Mouse (Mus musculus) heart, adult 10 weeks (tissue): Measurements from ENCODE around the gene Olfr1404. TPM values are rescaled to one million over a fixed set of nuclear protein-coding genes. Genes with fewer than 3 reads are reported as not detected.

Experiments used
- polyA plus RNA-seq: library from polyadenylated mRNA; stranded (reverse); fragments of 350-450 nt; fragmentation: Illumina TruSeq; extraction: RNeasy Lipid Tissue Mini Kit (QIAGEN cat#74804); gene quantifications from one replicate; pipeline ENCODE4 v1.2.3, GENCODE M21; 2014; ENCODE audit warnings: low read depth, low replicate concordance

The Olfr1404 gene
- not detected for polyA plus RNA-seq

GRCm38 (mm10) chr1:173212092-173212491 is at the start of gene Olfr1404:
TSS of gene Olfr1404 (plus strand) at chr1:173212392.

GRCm38 (mm10) chr1:173190540-173190939 is 21.7 kb upstream of the Olfr1404 start, which contains the start of gene Olfr1406:
TSS of gene Olfr1406 (minus strand) at chr1:173190640.

GRCm38 (mm10) chr1:173197508-173197907 is 14.7 kb upstream of the Olfr1404 start, which contains the start of gene Olfr218:
TSS of gene Olfr218 (plus strand) at chr1:173197808.

GRCm38 (mm10) chr1:173227081-173227480 is 14.9 kb downstream of the Olfr1404 start, which contains the start of gene Fcer1a:
TSS of gene Fcer1a (minus strand) at chr1:173227214.

GRCm38 (mm10) chr1:173265701-173266100 is 53.5 kb downstream of the Olfr1404 start, which contains the start of gene Olfr418:
TSS of gene Olfr418 (plus strand) at chr1:173266001.

Other genes starting within 250 kb of the Olfr1404 start
- not detected for gene Olfr1408, start 75.0 kb upstream of the Olfr1404 start, polyA plus RNA-seq
- gene Olfr1406, start 21.8 kb upstream of the Olfr1404 start, polyA plus RNA-seq, result not detected
- gene Olfr218, start 14.6 kb upstream of the Olfr1404 start, polyA plus RNA-seq, result not detected
- not detected for gene Fcer1a, start 14.8 kb downstream of the Olfr1404 start, polyA plus RNA-seq
- not detected for gene Olfr418, start 53.6 kb downstream of the Olfr1404 start, polyA plus RNA-seq
- gene Mptx2, start 65.4 kb downstream of the Olfr1404 start, polyA plus RNA-seq, result not detected
- not detected for gene Ackr1, start 121.4 kb downstream of the Olfr1404 start, polyA plus RNA-seq
- 0.94 TPM for gene Aim2, start 138.5 kb downstream of the Olfr1404 start, polyA plus RNA-seq
- 1.4 TPM for gene Cadm3, start 155.3 kb downstream of the Olfr1404 start, polyA plus RNA-seq